Mouse (Mus musculus): ENCODE results near the gene Vmn1r204. TPM values are rescaled to one million over a fixed set of nuclear protein-coding genes. Genes with fewer than 3 reads are reported as not detected.

Vmn1r204 gene
- polyA plus RNA-seq (2017; shearing (Covaris generic)) = not detected

DNA sequence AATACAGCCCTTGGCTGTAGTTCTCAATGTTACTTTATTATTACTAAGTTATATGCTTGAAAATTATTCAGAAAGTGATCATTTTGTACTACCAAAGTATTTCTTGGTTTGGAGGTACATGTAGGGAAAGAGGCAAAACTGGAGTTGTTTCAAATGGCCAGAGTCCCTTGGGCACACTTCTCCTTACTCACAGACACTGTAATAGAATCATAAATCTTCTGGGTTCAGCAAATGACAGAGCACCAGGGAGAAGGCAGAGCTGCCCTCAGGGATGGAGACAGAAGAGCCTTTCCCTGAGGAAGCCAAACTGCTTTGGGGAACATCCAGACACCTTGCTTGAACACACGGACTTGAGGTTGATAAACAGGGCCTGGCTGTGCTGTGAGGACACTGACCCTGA is at the start of gene Vmn1r204:
TSS of gene Vmn1r204 (plus strand) at position 301 of the 400 bp plus-strand sequence.

DNA sequence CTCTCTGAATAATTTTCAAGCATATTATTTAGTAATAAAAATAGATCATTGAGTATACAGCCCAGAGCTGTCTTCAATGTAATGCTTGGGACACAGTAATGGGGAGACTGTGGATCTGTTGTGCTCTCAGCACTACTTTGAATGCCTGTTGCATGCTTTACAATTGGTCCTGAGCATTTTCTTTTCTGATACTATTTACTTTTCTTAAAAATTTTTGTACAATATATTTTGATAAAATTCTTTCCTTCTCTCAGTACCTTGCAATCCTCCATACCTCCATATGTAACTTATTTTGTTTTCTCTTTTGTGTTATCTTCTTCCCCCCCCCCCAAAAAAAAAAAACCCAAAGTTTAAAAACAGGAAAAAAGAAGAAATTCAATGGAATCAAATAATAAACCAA is 47.7 kb upstream of the Vmn1r204 start, which contains the start of gene Vmn1r202:
TSS of gene Vmn1r202 (minus strand) at position 101 of the 400 bp plus-strand sequence.

DNA sequence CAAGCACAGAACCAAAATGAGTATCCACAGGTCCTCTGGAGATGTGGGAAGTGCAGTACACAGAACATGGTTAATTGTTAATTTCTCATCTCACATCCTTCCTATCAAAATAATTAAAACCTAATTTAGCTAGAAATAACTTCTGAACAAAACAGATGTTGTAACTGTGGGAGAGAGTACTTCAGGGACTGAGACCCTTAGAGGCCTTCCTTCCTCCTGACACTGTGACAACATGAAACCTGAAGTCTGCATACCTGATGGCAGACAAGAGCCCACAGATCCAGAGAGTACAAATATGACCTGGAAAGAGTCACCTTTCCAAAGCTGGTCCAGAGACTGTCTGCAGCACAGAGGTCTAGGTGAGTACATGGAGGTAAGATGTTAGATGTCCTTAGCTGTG is 35.2 kb upstream of the Vmn1r204 start, which contains the start of gene Vmn1r203:
TSS of gene Vmn1r203 (plus strand) at position 301 of the 400 bp plus-strand sequence.

DNA sequence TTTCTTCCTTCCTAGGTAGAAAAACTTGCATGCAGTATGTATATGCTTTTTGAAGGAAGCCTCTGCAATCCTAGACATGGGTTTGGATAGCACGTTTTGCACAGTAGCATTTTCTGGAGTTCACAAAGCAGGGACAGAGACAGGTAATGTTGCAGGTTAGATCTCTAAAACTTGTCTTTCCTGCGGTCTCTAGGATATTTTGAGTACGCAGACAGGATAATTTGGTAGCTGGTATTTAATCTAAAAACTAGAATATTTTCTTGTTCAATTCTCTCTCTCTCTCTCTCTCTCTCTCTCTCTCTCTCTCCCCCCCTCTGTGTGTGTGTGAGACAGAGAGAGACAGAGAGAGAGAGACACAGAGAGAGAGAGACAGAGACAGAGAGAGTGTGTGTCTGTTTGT is 39.9 kb downstream of the Vmn1r204 start, which contains the start of gene Vmn1r205:
TSS of gene Vmn1r205 (minus strand) at position 101 of the 400 bp plus-strand sequence.

Other genes with a start within 250 kb of the Vmn1r204 start
- not detected for gene Vmn1r197, start 228.6 kb upstream of the Vmn1r204 start, polyA plus RNA-seq (2017; shearing (Covaris generic))
- gene Vmn1r198, start 202.8 kb upstream of the Vmn1r204 start, polyA plus RNA-seq (2017; shearing (Covaris generic)) = 0.46 TPM
- not detected for gene Vmn1r199, start 173.4 kb upstream of the Vmn1r204 start, polyA plus RNA-seq (2017; shearing (Covaris generic))
- 0.67 TPM for gene Vmn1r200, start 162.8 kb upstream of the Vmn1r204 start, polyA plus RNA-seq (2017; shearing (Covaris generic))
- gene Vmn1r201, start 81.3 kb upstream of the Vmn1r204 start, polyA plus RNA-seq (2017; shearing (Covaris generic)) = not detected
- 0.07 TPM for gene Vmn1r202, start 47.8 kb upstream of the Vmn1r204 start, polyA plus RNA-seq (2017; shearing (Covaris generic))
- gene Vmn1r203, start 35.1 kb upstream of the Vmn1r204 start, polyA plus RNA-seq (2017; shearing (Covaris generic)) = 0.12 TPM
- gene Vmn1r205, start 39.8 kb downstream of the Vmn1r204 start, polyA plus RNA-seq (2017; shearing (Covaris generic)) = not detected
- gene Vmn1r206, start 71.1 kb downstream of the Vmn1r204 start, polyA plus RNA-seq (2017; shearing (Covaris generic)) = 0.35 TPM
- not detected for gene Vmn1r207-ps, start 176.4 kb downstream of the Vmn1r204 start, polyA plus RNA-seq (2017; shearing (Covaris generic))
- gene Vmn1r208, start 224.2 kb downstream of the Vmn1r204 start, polyA plus RNA-seq (2017; shearing (Covaris generic)) = 0.20 TPM